Mouse (Mus musculus): ENCODE results near the gene Nsun5. TPM values are rescaled to one million over a fixed set of nuclear protein-coding genes. Genes with fewer than 3 reads are reported as not detected.
A peak's percentile ranks its signal among the peaks of the same experiment; 100 is the strongest.

The Nsun5 gene
- polyA plus RNA-seq, 1 experiment, result 14.2 TPM

DNA sequence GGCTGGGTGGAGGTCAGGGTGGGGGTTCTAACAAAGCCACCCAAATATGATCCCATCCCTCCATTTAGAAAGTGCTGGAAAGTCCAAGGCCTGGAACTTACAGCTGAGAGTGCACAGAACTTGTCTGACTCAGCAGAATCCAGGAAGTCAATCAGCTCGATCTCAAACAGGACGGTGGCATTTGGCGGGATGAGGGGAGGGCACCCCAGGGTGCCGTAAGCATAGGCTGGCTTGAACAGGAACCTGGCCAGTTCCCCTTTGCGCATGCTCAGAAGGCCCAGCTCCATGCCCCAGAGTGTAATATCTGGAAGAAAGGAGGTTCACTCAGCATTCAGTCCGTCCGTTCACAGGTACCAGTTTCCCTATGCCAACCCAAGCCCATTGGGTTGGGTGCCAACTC is 23.8 kb upstream of the Nsun5 start:
- Histone ChIP-seq H3K27me3 (ENCODE audit: control insufficient read depth, insufficient read depth, low read length) (no peaks in the 10 kb centered on the region), H3K4me1 (ENCODE audit: control insufficient read depth, insufficient read depth, insufficient read length, low read length) (no peaks in the 10 kb centered on the region), H3K27ac (ENCODE audit: insufficient read depth, low read depth, low read length) (no peak overlapping the region), H3K4me3 (ENCODE audit: low read depth, low read length) (no peak overlapping the region), H3K36me3 (ENCODE audit: control insufficient read depth, insufficient read depth, low read length) (no peaks in the 10 kb centered on the region)
- no peak for TF ChIP-seq POLR2A (IDR thresholded peaks at IDR 0.05; ENCODE audit: low read depth, low read length)
- no peak for TF ChIP-seq CTCF (IDR thresholded peaks at IDR 0.05; ENCODE audit: extremely low read depth, insufficient read length, insufficient replicate concordance, low read depth, low read length)
- 66% methylated on average over 7 of the region's 7 CpGs for WGBS

DNA sequence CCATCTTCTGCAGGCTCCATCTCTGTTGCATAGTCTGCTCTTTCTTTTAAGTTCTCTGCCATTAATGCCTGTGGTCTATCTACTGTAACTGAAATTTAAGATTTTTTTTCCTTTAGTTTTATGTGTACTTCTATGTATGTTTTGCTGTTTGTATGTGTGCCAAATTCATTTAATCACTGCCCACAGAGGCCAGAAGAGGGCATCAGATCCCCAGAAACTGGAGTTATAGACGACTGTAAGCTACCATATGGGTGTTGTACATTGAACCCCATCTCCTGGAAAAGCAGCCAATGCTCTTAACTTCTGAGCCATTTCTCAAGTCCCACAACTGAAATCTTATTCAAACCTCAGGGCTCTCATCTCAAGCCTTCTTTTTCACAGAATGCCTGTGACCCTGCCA is 23.3 kb upstream of the Nsun5 start:
- Histone ChIP-seq H3K27ac (ENCODE audit: insufficient read depth, low read depth, low read length) (no peak overlapping the region), H3K4me1 (ENCODE audit: control insufficient read depth, insufficient read depth, insufficient read length, low read length) (no peaks in the 10 kb centered on the region), H3K4me3 (ENCODE audit: low read depth, low read length) (no peak overlapping the region), H3K27me3 (ENCODE audit: control insufficient read depth, insufficient read depth, low read length) (no peaks in the 10 kb centered on the region), H3K36me3 (ENCODE audit: control insufficient read depth, insufficient read depth, low read length) (no peaks in the 10 kb centered on the region)
- TF ChIP-seq CTCF (IDR thresholded peaks at IDR 0.05; ENCODE audit: extremely low read depth, insufficient read length, insufficient replicate concordance, low read depth, low read length) (no peak), POLR2A (IDR thresholded peaks at IDR 0.05; ENCODE audit: low read depth, low read length) (no peak)
- 2% methylated on average over 1 of the region's 1 CpGs for WGBS

DNA sequence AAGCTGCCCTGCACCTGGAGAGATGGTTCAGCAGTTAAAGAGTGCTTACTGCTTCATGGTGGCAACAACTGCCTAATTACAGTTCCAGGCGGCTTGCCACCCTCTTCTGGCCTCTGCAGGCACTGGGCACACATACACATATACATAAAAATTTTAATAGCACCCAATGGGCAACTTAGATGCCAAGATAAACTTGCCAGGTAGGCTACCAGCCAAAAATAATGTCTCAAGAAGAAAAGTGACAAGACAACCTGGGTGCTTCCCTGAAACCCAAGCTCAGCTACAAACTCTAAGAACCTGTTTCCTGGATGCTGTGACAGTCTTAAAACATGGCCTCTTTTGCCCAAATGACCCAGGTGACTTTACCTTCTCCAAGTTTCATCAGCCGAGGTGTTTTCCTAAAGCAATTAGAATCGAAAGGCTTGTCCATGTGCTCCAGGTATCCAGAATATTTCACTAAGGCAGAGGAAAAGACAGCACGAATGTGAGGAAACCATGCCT is 22.2 kb upstream of the Nsun5 start:
- WGBS, result 61% methylated on average over 4 of the region's 4 CpGs
- TF ChIP-seq POLR2A (IDR thresholded peaks at IDR 0.05; ENCODE audit: low read depth, low read length), result no peak
- TF ChIP-seq CTCF (IDR thresholded peaks at IDR 0.05; ENCODE audit: extremely low read depth, insufficient read length, insufficient replicate concordance, low read depth, low read length), result no peak
- H3K36me3 ChIP-seq (ENCODE audit: control insufficient read depth, insufficient read depth, low read length), result no peaks in the 10 kb centered on the region

DNA sequence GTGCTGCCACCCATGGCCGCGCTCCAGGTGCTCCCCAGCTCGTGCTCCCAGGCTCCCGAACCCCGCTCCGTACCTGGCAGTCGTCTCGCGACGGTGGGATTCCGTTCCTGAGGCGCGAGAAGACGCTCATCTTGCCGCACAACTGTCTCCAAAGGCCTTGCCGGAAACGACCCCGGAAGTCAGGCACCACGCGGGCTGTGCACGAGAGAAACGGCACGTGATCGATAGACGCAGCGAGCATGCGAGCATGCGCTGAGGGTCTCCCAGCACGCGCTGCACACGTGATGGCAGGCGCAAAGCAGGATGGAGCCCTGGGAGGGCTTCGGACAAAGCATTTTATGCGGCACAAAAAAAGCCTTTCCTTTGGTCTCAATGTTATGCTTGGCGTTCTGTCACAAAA is 19.9 kb upstream of the Nsun5 start, which contains the start of gene Fkbp6:
Gene Fkbp6, minus strand, starts transcription at position 183 of the 400 bp plus-strand sequence.
- Histone ChIP-seq H3K27ac (ENCODE audit: insufficient read depth, low read depth, low read length) (no peak within 1 kb of the TSS), H3K4me1 (ENCODE audit: control insufficient read depth, insufficient read depth, insufficient read length, low read length) (no peaks in the 10 kb centered on the region), H3K4me3 (ENCODE audit: low read depth, low read length) (no peak within 1 kb of the TSS), H3K36me3 (ENCODE audit: control insufficient read depth, insufficient read depth, low read length) (no peaks in the 10 kb centered on the region), H3K27me3 (ENCODE audit: control insufficient read depth, insufficient read depth, low read length) (no peaks in the 10 kb centered on the region)
- TF ChIP-seq POLR2A (IDR thresholded peaks at IDR 0.05; ENCODE audit: low read depth, low read length), result no peak
- TF ChIP-seq CTCF (IDR thresholded peaks at IDR 0.05; ENCODE audit: extremely low read depth, insufficient read length, insufficient replicate concordance, low read depth, low read length), result no peak
- 90% methylated on average over 35 of the region's 35 CpGs for WGBS

More for the DNA sequence above, 22.2 kb upstream of the Nsun5 start:
- H3K27ac ChIP-seq (ENCODE audit: insufficient read depth, low read depth, low read length), result no peak overlapping the region
- H3K4me3 ChIP-seq (ENCODE audit: low read depth, low read length), result no peak overlapping the region
- H3K4me1 ChIP-seq (ENCODE audit: control insufficient read depth, insufficient read depth, insufficient read length, low read length), result no peaks in the 10 kb centered on the region
- H3K27me3 ChIP-seq (ENCODE audit: control insufficient read depth, insufficient read depth, low read length), result no peaks in the 10 kb centered on the region

DNA sequence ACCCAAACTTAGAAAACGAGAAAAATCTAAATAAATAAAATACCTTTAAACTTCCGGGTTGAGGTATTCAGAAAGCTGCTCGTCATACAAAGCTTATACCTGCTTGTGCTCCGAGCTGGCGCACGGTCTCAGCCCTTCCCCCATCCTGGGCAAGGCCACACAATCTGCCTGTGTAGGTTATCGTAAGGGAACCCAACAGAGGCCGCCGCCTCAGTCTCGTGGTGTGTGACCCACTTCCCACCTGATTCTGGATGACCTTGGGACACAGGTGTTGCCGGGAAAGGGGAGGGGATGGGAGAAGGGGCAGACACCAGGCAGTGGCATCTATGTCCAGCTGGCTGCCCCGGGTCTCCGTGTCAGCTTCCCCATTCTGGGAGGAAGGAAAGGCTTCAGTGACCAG is 18.1 kb upstream of the Nsun5 start:
- H3K4me1 ChIP-seq (ENCODE audit: control insufficient read depth, insufficient read depth, insufficient read length, low read length), result no peaks in the 10 kb centered on the region
- H3K36me3 ChIP-seq (ENCODE audit: control insufficient read depth, insufficient read depth, low read length), result no peaks in the 10 kb centered on the region
- TF ChIP-seq CTCF (IDR thresholded peaks at IDR 0.05; ENCODE audit: extremely low read depth, insufficient read length, insufficient replicate concordance, low read depth, low read length) (no peak), POLR2A (IDR thresholded peaks at IDR 0.05; ENCODE audit: low read depth, low read length) (no peak)
- no peak overlapping the region for H3K27ac ChIP-seq (ENCODE audit: insufficient read depth, low read depth, low read length)
- H3K4me3 ChIP-seq (ENCODE audit: low read depth, low read length), result no peak overlapping the region
- no peaks in the 10 kb centered on the region for H3K27me3 ChIP-seq (ENCODE audit: control insufficient read depth, insufficient read depth, low read length)
- 47% methylated on average over 13 of the region's 13 CpGs for WGBS

DNA sequence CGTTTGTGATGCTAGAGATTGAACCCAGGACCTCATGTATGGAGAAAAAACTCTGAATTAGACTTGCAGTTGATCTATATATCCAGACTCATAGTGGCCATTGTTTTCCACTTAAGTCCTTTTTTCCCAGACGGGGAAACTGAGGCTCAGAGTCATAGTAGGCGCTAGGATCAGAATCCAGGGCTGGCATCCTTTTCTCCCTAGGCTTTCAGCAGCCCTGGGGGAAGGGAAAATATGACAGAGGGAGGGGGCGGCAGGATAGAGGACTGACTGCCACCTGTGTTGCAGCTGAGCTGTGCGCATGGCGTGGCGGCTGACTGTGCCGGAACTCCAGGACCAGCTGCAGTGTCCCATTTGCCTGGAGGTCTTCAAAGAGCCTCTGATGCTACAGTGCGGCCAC is 16.8 kb upstream of the Nsun5 start, which contains the start of gene Trim50:
Gene Trim50, plus strand, starts transcription at position 301 of the 400 bp plus-strand sequence.
- H3K36me3 ChIP-seq (ENCODE audit: control insufficient read depth, insufficient read depth, low read length), result no peaks in the 10 kb centered on the region
- no peak within 1 kb of the TSS for H3K27ac ChIP-seq (ENCODE audit: insufficient read depth, low read depth, low read length)
- H3K4me1 ChIP-seq (ENCODE audit: control insufficient read depth, insufficient read depth, insufficient read length, low read length), result no peaks in the 10 kb centered on the region
- TF ChIP-seq POLR2A (IDR thresholded peaks at IDR 0.05; ENCODE audit: low read depth, low read length), result no peak
- TF ChIP-seq CTCF (IDR thresholded peaks at IDR 0.05; ENCODE audit: extremely low read depth, insufficient read length, insufficient replicate concordance, low read depth, low read length), result no peak
- no peaks in the 10 kb centered on the region for H3K27me3 ChIP-seq (ENCODE audit: control insufficient read depth, insufficient read depth, low read length)
- H3K4me3 ChIP-seq (ENCODE audit: low read depth, low read length), result no peak within 1 kb of the TSS
- WGBS, result 60% methylated on average over 9 of the region's 9 CpGs

DNA sequence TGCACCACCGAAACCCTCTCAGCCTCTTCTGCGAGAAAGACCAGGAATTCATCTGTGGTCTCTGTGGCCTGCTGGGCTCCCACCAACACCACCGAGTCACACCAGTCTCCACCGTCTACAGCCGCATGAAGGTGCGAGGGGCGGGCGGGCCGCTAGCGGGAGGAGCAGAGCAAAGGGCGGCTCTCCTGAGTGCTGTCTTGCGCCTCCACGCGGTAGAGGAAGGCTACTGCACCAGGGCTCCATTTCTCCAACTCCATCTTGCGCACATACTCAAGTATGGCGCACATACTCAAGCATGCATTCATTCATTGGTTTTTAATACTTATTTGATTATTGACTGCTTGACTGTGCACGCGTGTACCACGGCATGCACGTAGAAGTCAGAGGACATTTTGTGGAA is 16.2 kb upstream of the Nsun5 start:
- Histone ChIP-seq H3K4me1 (ENCODE audit: control insufficient read depth, insufficient read depth, insufficient read length, low read length) (no peaks in the 10 kb centered on the region), H3K27ac (ENCODE audit: insufficient read depth, low read depth, low read length) (no peak overlapping the region), H3K4me3 (ENCODE audit: low read depth, low read length) (no peak overlapping the region), H3K27me3 (ENCODE audit: control insufficient read depth, insufficient read depth, low read length) (no peaks in the 10 kb centered on the region), H3K36me3 (ENCODE audit: control insufficient read depth, insufficient read depth, low read length) (no peaks in the 10 kb centered on the region)
- 24% methylated on average over 20 of the region's 20 CpGs for WGBS
- TF ChIP-seq POLR2A (IDR thresholded peaks at IDR 0.05; ENCODE audit: low read depth, low read length) (no peak), CTCF (IDR thresholded peaks at IDR 0.05; ENCODE audit: extremely low read depth, insufficient read length, insufficient replicate concordance, low read depth, low read length) (peak; percentile 43; the same call in 1 of the 2 replicates)

All from small intestine, adult 2 months (tissue).